Mouse (Mus musculus) lung, adult 2 months (tissue): ENCODE measurements at regions not wholly inside any gene's neighbourhood (a gene's known extent, or its start where the extent isn't known, plus 50 kb on each side); places are given as distances from the start of the nearest gene placed in this dataset.

Source experiments
- CTCF ChIP-seq: fragments of 200-500 bp; IDR thresholded peaks from 2 replicates; pipeline ENCODE4 v1.5.1; 2011; ENCODE audit warnings: mild to moderate bottlenecking, low read length, control low read depth; ENCODE audit not compliant: insufficient read depth
- POLR2A ChIP-seq: fragments of 200-500 bp; IDR thresholded peaks from 2 replicates; pipeline ENCODE4 v1.6.1; 2011; ENCODE audit warnings: low read depth, mild to moderate bottlenecking, control low read depth, low read length, borderline replicate concordance; ENCODE audit errors: extremely low read depth

DNA sequence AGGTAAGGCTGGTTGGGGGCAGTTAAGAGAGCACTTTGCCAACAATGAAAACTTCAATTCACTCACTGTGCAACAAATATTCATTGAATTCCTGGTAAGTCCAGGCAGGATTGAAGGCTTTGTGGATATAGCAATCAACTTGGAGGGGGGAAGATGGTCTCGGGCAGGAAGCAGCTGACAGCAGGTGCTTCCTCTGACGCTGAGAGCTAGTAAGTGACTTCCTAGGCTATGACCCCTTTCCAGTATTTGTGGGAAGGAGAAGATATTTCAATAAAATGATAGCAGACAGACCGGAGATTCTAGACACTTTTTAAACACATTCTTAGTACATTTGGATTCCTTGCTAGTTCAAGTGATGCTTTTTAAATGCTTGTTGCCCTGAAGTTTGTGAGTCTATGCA lies 195.0 kb downstream of the Dusp6 start:
- TF ChIP-seq CTCF, result no peak
- no peak for TF ChIP-seq POLR2A
